Mouse (Mus musculus) megakaryocyte, embryonic 14.5 days (primary cell): ENCODE data around the gene Ndufs2.

ENCODE experiments used
- FLI1 ChIP-seq: IDR thresholded peaks from 2 replicates; pipeline ENCODE4 v1.6.1; 2012; ENCODE audit warnings: low read length, inconsistent platforms, mixed read lengths
- GATA1 ChIP-seq: IDR thresholded peaks from 3 replicates; pipeline ENCODE4 v1.6.1; 2012; ENCODE audit warnings: mixed read lengths, low read length, inconsistent platforms, borderline replicate concordance

DNA sequence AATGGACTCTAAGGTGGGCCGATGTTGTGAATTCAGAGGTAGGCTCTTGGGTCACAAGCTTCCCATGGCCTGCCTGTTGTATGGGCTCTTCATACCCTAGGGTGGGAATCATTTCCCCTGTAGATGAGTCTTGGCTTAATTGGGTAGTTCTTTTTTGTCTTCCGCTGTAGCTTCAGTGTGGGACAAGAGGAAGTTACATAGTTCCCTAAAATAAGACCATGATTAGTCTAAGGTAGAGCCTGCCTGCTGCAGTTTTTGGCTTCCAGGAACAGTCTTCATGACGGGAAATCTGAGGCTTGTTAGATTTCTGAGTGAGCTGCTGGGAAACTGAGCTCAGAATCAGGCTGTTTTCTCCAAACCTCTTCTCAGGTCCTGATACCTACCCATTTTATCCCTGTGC lies 20.9 kb upstream of the Ndufs2 start:
- TF ChIP-seq GATA1: no peak
- no peak for TF ChIP-seq FLI1
